Mouse (Mus musculus): ENCODE results near the gene Tmem30a.

The Tmem30a gene

GRCm38 (mm10) chr9:79792841-79793835 lies at the start of gene Tmem30a:
Gene Tmem30a, minus strand, starts transcription at chr9:79793507.
- peak; percentile 94 to 96 for DNase-seq (ENCODE audit: low spot score in 2 of 2)

DNA sequence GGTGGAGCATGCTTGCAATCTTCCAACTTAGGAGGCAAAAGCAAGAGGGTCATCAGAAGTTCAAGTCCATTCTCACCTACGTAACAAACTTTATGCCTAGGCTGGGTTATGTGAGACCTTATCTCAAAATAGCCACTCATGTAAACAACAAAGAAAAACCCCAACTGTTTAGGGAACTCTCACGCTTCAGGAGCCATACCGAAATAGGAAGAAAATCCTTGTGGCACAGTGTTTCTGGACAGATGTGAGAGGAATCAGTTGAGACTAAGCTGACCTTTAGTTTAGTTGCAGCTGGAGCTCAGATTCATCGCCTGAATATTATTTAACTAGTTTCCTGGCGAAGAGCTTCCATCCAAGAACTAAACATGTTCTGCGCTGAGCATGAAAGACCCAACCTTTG lies 49.3 kb upstream of the Tmem30a start:
- DNase-seq (ENCODE audit: low spot score in 2 of 2) = no peak

DNA sequence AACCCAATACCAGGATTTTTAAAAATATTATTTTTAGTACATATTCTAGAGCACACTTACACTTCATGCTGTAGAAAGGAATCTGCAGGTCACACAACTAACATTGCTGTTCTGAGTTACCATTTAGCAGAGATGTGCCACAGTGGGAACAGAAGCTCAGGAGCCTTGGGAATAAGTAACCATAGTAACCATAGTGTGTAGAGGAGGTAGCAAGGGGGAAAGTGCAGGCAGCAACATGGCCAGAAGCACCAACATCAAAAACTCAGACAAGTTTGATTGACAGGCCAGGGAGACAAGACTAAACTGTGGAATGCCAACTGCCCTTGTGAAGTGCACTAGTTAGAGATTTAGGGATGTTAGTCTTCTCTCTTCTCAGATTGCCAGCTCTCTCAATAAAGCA lies 48.7 kb upstream of the Tmem30a start:
- DNase-seq (ENCODE audit: low spot score in 2 of 2) = no peak

DNA sequence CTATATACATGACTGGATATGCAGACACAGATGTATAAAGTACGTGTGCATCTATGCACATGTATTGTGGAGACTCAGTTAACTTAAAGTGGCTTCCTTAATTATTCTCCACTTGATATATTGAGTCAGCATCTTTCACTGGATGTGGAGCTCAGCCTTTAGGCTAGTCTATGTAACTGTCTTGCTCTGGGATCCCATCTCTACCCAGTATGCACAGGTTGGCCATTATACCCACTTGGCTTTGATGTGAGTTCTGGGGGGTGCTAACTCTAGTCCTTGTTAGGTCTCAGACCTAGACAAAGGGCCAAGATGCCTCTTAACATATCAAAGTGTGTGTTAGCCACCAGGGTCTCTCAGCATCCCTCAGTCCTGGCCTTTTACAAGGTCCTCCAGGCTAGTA lies 38.0 kb upstream of the Tmem30a start:
- DNase-seq (ENCODE audit: low spot score in 2 of 2) = no peak

DNA sequence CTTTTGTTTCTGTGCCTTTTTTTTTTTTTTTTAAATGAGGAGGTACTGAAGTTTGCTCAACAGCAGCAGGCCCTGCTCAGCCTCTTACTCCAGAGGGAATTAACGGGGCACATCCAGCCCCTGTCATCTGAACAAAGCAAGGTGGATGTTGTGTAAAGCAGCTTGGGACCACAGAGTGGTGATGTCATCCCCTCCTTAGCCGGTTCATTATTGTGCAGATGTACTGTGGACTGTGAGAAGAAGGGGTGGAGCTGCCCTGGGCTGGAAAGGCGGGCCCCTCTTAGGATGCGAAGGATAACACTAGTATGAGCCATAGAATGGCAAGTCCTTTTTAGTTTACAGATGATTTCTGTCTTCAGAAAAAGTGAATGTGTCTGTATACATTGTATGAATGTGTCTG lies 37.6 kb upstream of the Tmem30a start:
- DNase-seq (ENCODE audit: low spot score in 2 of 2) = no peak

DNA sequence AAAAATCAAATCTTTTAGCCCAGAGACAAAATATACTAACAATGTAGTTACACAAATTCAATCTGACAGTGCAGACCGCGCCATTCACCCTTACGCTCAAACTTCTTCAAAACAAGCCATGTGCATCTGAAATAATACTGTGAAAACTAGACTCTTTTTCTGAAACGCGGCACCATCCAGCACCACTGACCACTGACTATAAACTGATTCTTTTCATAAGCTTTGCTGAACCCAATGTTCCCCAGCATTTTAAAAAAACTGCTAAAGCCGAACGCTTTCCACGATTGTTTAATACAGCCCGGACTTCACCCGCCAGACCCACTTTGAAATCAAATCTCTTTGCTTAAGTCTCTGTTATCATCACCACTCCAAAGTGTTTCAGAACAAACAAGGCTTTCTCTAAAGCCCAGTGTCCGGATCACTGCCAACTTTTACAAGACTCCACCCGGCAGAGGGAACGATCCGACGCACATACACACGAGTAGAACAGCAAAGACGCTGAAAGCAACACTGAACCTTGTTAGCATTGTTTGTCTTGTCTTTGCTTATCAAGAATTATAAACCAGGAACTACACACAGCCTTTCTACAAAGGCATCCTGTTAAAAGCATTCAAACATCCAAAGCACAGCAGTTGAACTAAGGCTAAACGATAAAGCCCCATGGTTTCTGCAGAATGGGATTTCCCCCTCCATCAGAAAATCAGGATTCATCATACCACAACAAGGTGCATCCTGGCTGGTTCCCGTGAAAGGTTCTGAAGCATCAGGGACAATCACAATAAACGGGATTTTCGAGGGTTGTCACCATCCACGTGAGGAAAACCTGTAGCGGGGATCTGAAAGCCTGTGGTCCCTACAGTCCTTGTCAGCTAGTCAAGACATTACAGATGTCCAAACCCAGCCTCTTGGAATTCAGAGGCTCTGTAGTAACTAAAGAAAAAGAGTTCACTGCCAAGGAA lies 36.8 kb upstream of the Tmem30a start:
- no peak for DNase-seq (ENCODE audit: low spot score in 2 of 2)

DNA sequence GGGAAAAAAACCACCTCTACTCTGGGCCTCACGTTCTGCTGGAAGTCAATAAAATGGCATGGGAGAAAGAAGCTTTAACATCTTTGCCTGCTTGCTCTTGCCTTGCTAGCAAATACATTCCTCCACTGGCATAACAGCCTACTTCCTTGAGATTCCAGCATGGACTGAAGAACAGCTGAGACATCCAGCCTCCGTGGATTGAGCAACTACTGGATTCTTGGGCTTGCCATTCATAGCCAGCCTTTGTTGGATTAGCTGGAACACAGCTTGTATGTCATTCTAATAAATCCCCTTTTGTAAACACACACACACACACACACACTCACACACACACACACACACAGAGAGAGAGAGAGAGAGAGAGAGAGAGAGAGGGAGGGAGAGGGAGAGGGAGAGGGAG lies 33.8 kb upstream of the Tmem30a start:
- no peak for DNase-seq (ENCODE audit: low spot score in 2 of 2)

DNA sequence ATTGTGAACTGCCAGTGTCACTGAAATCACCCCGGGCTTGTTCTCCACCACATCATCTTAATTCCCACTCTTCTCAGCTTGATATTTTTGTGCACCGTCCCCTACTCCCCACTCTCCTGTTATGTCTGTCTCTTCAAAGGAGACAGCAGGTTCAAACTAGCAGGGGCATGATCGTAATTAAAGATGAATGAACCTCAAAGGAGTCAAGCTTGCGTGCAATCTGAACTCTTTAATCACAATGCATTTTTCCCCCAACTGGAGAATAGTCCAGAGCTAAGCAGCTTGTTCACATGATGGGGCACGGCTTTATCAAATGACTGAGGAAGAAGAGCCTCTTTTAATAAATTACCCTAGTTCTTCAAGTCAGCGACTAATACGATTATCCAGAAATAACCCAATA lies 32.2 kb upstream of the Tmem30a start:
- no peak for DNase-seq (ENCODE audit: low spot score in 2 of 2)

DNA sequence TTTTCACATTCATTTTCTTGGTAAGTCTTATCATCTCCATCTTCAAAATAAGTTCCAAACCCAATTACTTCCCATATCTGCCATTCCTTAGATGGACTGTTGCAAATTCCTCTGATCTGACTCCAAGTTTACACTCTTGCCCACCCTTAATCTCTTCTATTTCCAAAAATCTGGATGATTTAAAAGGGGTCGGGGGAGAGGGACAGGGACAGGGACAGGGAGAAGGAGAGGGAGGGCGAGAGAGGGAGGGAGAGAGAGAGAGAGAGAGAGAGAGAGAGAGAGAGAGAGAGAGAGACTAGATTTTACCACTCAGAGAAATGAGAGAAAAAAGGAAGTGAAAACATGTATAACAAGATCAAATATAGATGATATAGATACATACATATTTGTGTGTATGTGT lies 30.5 kb upstream of the Tmem30a start:
- DNase-seq (ENCODE audit: low spot score in 2 of 2) = no peak

- no peak for DNase-seq (ENCODE audit: low spot score in 2 of 2)
Measured at GRCm38 (mm10) chr9:79823438-79823837, 30.1 kb upstream of the Tmem30a start.

- no peak for DNase-seq (ENCODE audit: low spot score in 2 of 2)
Measured at GRCm38 (mm10) chr9:79816464-79816863, 23.2 kb upstream of the Tmem30a start.

GRCm38 (mm10) chr9:79816013-79816412 lies 22.7 kb upstream of the Tmem30a start:
- no peak for DNase-seq (ENCODE audit: low spot score in 2 of 2)

DNA sequence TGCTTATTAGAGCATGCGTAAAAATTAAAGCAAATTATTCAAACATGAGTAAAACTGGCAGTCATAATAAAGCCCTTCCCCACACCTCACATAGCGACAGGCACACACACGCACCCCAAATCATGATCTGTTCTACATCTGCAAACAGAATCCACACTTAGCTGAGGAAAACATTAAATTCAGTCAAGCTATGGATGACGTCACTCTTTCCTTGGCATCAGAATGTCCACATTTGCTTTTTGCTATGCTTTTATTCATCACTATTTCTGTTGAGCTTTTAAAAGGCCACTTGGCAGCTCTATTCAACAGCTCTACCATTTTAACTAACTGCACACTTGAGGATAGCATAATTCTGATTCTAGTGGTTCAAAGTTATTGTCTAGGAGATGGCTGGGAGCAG lies 21.3 kb upstream of the Tmem30a start:
- DNase-seq (ENCODE audit: low spot score in 2 of 2) = no peak

GRCm38 (mm10) chr9:79810969-79811902 lies 17.9 kb upstream of the Tmem30a start:
- no peak for DNase-seq (ENCODE audit: low spot score in 2 of 2)

DNA sequence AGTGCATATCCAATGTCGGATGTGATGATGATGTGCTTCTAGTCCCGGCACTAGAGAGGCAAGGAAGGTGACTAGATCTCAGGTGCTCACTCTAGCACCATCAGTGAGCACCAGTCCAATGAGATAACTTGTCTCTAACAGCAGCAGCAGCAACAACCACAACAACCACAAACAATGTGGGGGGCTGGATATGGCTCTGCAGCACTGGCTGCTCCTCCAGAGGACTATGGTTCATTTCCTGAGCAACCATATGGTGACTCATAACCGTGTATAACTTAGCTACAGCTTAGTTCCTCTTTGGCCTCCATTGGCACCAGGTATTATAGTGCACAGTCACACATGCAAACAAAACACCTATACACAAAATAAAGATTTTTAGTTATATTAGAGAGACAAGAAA lies 17.2 kb upstream of the Tmem30a start:
- no peak for DNase-seq (ENCODE audit: low spot score in 2 of 2)

GRCm38 (mm10) chr9:79809411-79809810 lies 16.1 kb upstream of the Tmem30a start:
- DNase-seq (ENCODE audit: low spot score in 2 of 2) = no peak

- DNase-seq (ENCODE audit: low spot score in 2 of 2) = no peak
Measured at GRCm38 (mm10) chr9:79807178-79807577, 13.9 kb upstream of the Tmem30a start.

- no peak for DNase-seq (ENCODE audit: low spot score in 2 of 2)
Measured at GRCm38 (mm10) chr9:79806317-79807075, 13.2 kb upstream of the Tmem30a start.

DNA sequence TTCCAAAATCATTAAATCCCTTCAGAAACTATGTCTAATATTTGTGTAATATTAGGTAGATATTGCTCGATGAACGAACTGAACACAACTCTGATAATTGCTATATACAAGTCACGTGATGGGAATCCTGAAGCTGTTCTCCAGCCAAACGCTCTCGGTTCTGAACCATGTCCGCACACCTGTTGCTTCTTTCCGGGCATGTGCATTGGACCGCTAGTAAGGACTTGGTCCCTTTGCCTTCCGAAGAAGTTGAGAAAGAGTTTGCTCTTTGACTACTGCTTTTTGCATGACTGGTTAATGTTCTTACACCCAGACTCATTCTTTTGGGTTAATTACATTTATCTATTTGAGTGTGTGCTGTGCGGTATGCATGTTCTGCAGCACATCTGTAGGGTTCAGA lies 12.1 kb upstream of the Tmem30a start:
- no peak for DNase-seq (ENCODE audit: low spot score in 2 of 2)

DNA sequence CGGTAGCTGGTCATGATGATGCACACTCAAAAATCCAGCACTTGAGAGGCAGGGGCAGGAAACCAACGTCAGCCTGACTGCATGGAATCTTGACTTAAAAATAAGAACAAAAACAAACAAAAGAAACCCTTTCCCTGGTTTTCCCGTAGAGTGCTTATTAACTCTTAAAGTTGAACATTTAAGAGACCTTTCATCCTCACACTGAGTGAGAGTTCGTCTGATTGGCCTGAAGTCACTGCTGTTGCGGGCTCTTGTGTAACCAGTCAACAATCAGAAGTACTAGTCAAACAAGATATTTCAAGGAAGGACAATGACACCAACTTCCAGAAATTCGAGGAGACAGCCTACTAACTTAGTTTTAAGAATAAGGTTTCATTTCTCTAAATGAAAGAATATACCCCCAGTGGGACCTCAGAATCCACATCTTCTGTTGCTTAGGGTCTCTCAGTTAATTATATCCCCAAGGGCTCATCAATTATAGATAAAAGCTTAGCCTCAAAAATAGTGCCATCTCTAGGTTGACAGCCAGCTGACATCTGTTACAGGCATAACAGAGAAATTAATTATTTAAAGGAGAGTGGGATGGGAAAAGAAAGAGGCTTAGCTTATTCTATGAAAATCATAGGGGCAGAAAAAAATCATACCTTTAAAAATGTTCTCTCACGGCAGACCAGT lies 3.3 kb upstream of the Tmem30a start:
- no peak for DNase-seq (ENCODE audit: low spot score in 2 of 2)

All from frontal cortex, postnatal 10 days (tissue).